In the genomic region with DNA sequence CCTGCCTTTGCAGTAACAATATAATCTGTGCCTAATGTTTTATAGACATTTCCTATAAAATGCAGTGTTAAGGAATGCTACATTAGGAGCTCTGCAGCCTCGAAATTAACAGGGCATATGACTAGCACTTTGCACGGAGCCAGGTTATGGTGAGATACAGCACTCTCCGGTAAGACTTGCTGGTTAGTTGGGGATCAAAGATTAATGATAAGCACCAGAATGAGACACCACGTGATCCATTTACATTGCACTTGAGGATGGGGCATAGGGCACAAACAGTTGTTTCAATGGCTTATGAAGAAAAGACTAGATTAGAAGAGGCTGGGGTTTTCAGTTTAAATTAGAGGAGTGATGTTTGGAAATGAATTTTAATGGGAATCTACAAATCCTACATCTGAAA, we compare ENCODE assay signal across 24 mouse cellular contexts. TPM values are rescaled to one million over a fixed set of nuclear protein-coding genes. Genes with fewer than 3 reads are reported as not detected.
"Had no signal": no experiment of that assay in that cellular context is flagged by ENCODE, and none has a peak within 500 bp of the region (broad histone marks: within the 10 kb centered on the region; RNA-seq: fewer than 3 reads in every experiment).

No protein-coding gene starts in this region.

- H3K4me2 ChIP-seq: lung, embryonic 15.5 days; midbrain, embryonic 11.5 days; midbrain, embryonic 13.5 days; midbrain, embryonic 15.5 days; neural tube, embryonic 12.5 days had no signal

- H3K27me3 ChIP-seq: lung, embryonic 15.5 days; megakaryocyte, embryonic 14.5 days; midbrain, embryonic 13.5 days; midbrain, embryonic 15.5 days; neural tube, embryonic 12.5 days had no signal

- H3K36me3 ChIP-seq: lung, embryonic 15.5 days; midbrain, embryonic 13.5 days; midbrain, embryonic 15.5 days; neural tube, embryonic 12.5 days had no signal

- H3K27ac ChIP-seq: lung, embryonic 15.5 days; macrophage; midbrain, embryonic 13.5 days; midbrain, embryonic 15.5 days; neural tube, embryonic 12.5 days had no signal

- H3K9ac ChIP-seq: liver, postnatal 0 days; lung, embryonic 15.5 days; midbrain, embryonic 13.5 days; midbrain, embryonic 15.5 days; neural tube, embryonic 12.5 days had no signal

- H3K4me3 ChIP-seq: lung, embryonic 15.5 days; megakaryocyte, embryonic 14.5 days; midbrain, embryonic 13.5 days; midbrain, embryonic 15.5 days; neural tube, embryonic 12.5 days had no signal

- H3K9me3 ChIP-seq: lung, embryonic 15.5 days; megakaryocyte, embryonic 14.5 days; midbrain, embryonic 13.5 days; midbrain, embryonic 15.5 days; neural tube, embryonic 12.5 days had no signal

- DNase-seq: liver, postnatal 0 days; lung, adult 2 months; lung, postnatal 14 days; lung, postnatal 36 days; right cerebral cortex, postnatal 14 days; spleen, adult 18-20 months; thymus, adult 18-20 months; thymus, postnatal 14 days; thymus, postnatal 36 days had no signal

- ATAC-seq: liver, postnatal 0 days; lung, postnatal 0 days; midbrain, embryonic 13.5 days; midbrain, embryonic 15.5 days had no signal

- H3K4me1 ChIP-seq: lung, embryonic 15.5 days; megakaryocyte, embryonic 14.5 days; midbrain, embryonic 13.5 days; neural tube, embryonic 12.5 days had no signal

RNA-seq across cellular contexts. Expression of a gene that starts 9.3 kb away (rescaled TPM):
- total RNA-seq: megakaryocyte progenitor cell, adult 5-6 weeks; midbrain, postnatal 0 days; monocyte, adult 5-6 weeks; neutrophil, adult 5-6 weeks had no signal
- polyA plus RNA-seq: liver, postnatal 0 days; lung, adult 2 months; lung, embryonic 15.5 days; macrophage; midbrain, embryonic 11.5 days; midbrain, embryonic 13.5 days; midbrain, embryonic 15.5 days; midbrain, postnatal 0 days; neural tube, embryonic 12.5 days; neural tube, embryonic 14.5 days; stomach, embryonic 14.5 days; thymus, postnatal 0 days had no signal

RNA-seq across cellular contexts. Expression of a gene that starts 28.1 kb away (rescaled TPM):
- total RNA-seq: megakaryocyte progenitor cell, adult 5-6 weeks; monocyte, adult 5-6 weeks; neutrophil, adult 5-6 weeks had no signal
- polyA plus RNA-seq: liver, postnatal 0 days; macrophage; midbrain, embryonic 11.5 days; midbrain, embryonic 13.5 days; midbrain, embryonic 15.5 days had no signal
